Mouse (Mus musculus) neural tube, embryonic 11.5 days (tissue): Measurements from ENCODE around the gene Auts2. TPM values are rescaled to one million over a fixed set of nuclear protein-coding genes. Genes with fewer than 3 reads are reported as not detected.

Source experiments
- ATAC-seq: fragments of 200-750 bp; cut with Nextera tagmentation; 2 replicates; pipeline ENCODE4 v1.8.0; 2017; ENCODE audit warnings: moderate number of reproducible peaks, mild to moderate bottlenecking, moderate TSS enrichment, moderate library complexity; ENCODE audit not compliant: insufficient read depth, low FRiP score, low TSS enrichment
- DNase-seq: peaks from one replicate; pipeline ENCODE4 v3.0.0-alpha.2; 2015; ENCODE audit warnings: low spot score
- H3K27ac ChIP-seq: fragments of 300-500 bp; sonication (generic); 2 replicates; pipeline ENCODE4 v1.5.1; 2014; ENCODE audit warnings: low read depth, mild to moderate bottlenecking, low read length
- H3K27me3 ChIP-seq: fragments of 300-500 bp; sonication (generic); 2 replicates; pipeline ENCODE4 v1.6.1; 2014; ENCODE audit warnings: mild to moderate bottlenecking, low read length, mixed read lengths; ENCODE audit not compliant: control insufficient read depth, insufficient read depth
- H3K36me3 ChIP-seq: fragments of 300-500 bp; sonication (generic); 2 replicates; pipeline ENCODE4 v1.6.1; 2014; ENCODE audit warnings: mild to moderate bottlenecking, low read length, moderate library complexity, mixed read lengths; ENCODE audit not compliant: control insufficient read depth, insufficient read depth
- H3K4me1 ChIP-seq: fragments of 300-500 bp; sonication (generic); 2 replicates; pipeline ENCODE4 v1.6.1; 2014; ENCODE audit warnings: low read length, mixed read lengths; ENCODE audit not compliant: control insufficient read depth, insufficient read depth
- H3K4me2 ChIP-seq: fragments of 300-500 bp; sonication (generic); 2 replicates; pipeline ENCODE4 v1.6.1; 2014; ENCODE audit warnings: low read depth, mild to moderate bottlenecking, moderate library complexity
- H3K4me3 ChIP-seq: fragments of 300-500 bp; sonication (generic); 2 replicates; pipeline ENCODE4 v1.5.1; 2014; ENCODE audit warnings: low read depth, low read length
- H3K9ac ChIP-seq: fragments of 300-500 bp; sonication (generic); 2 replicates; pipeline ENCODE4 v1.6.1; 2014; ENCODE audit warnings: mild to moderate bottlenecking, low read length
- H3K9me3 ChIP-seq: fragments of 300-500 bp; sonication (generic); 2 replicates; pipeline ENCODE4 v1.6.1; 2016; ENCODE audit warnings: low read length; ENCODE audit not compliant: control insufficient read depth
- WGBS: fragments of 180-500 bp; shearing (Covaris S2); extraction: QIAGEN DNeasy Blood & Tissue Kit; methylation state at CpG from one replicate; pipeline ENCODE4 v1.1.7; 2014; 5-methylcytosine and 5-hydroxymethylcytosine counted together
- polyA plus RNA-seq: library from polyadenylated mRNA; unstranded; fragments of >200 nt; fragmentation: Nextera tagmentation; extraction: Ambion mirVana; gene quantifications from 2 replicates; pipeline ENCODE4 v1.2.1, GENCODE M21; 2014

Auts2 gene
- polyA plus RNA-seq, 1 experiment from 2014 or later, result 45.0 TPM

GRCm38 (mm10) chr5:132052637-132053036 is 490.5 kb downstream of the Auts2 start:
- no peak overlapping the region for H3K4me2 ChIP-seq
- no peaks in the 10 kb centered on the region for H3K36me3 ChIP-seq
- WGBS, result 75% methylated on average over 13 of the region's 13 CpGs
- DNase-seq (no peak), ATAC-seq (no peak)
- H3K27me3 ChIP-seq, result no peaks in the 10 kb centered on the region
- no peaks in the 10 kb centered on the region for H3K9me3 ChIP-seq
- no peak overlapping the region for H3K27ac ChIP-seq
- no peak overlapping the region for H3K9ac ChIP-seq
- H3K4me3 ChIP-seq, result no peak overlapping the region
- no peaks in the 10 kb centered on the region for H3K4me1 ChIP-seq

GRCm38 (mm10) chr5:132039584-132039983 is 503.6 kb downstream of the Auts2 start:
- ATAC-seq, result no peak

GRCm38 (mm10) chr5:132033491-132034350 is 509.4 kb downstream of the Auts2 start:
- no peak overlapping the region for H3K4me2 ChIP-seq
- peak; percentile 24 for DNase-seq

More at GRCm38 (mm10) chr5:132039584-132039983, 503.6 kb downstream of the Auts2 start:
- Histone ChIP-seq H3K27me3 (no peaks in the 10 kb centered on the region), H3K9ac (no peak overlapping the region), H3K4me3 (no peak overlapping the region), H3K27ac (no peak overlapping the region), H3K4me2 (no peak overlapping the region), H3K9me3 (no peaks in the 10 kb centered on the region), H3K4me1 (no peaks in the 10 kb centered on the region), H3K36me3 (no peaks in the 10 kb centered on the region)
- 93% methylated on average over 6 of the region's 6 CpGs for WGBS
- DNase-seq, result no peak

GRCm38 (mm10) chr5:132030941-132031531 is 512.1 kb downstream of the Auts2 start:
- Histone ChIP-seq H3K4me1 (no peaks in the 10 kb centered on the region), H3K9ac (no peak overlapping the region), H3K27ac (no peak overlapping the region), H3K36me3 (no peaks in the 10 kb centered on the region), H3K4me3 (no peak overlapping the region), H3K27me3 (no peaks in the 10 kb centered on the region), H3K4me2 (no peak overlapping the region), H3K9me3 (no peaks in the 10 kb centered on the region)
- ATAC-seq (no peak), DNase-seq (no peak)
- 71% methylated on average over 15 of the region's 15 CpGs for WGBS

More at GRCm38 (mm10) chr5:132033491-132034350, 509.4 kb downstream of the Auts2 start:
- Histone ChIP-seq H3K4me1 (no peaks in the 10 kb centered on the region), H3K9me3 (no peaks in the 10 kb centered on the region), H3K4me3 (no peak overlapping the region), H3K27ac (no peak overlapping the region), H3K9ac (no peak overlapping the region), H3K27me3 (no peaks in the 10 kb centered on the region), H3K36me3 (no peaks in the 10 kb centered on the region)
- WGBS, result 75% methylated on average over 15 of the region's 15 CpGs
- ATAC-seq, result no peak

DNA sequence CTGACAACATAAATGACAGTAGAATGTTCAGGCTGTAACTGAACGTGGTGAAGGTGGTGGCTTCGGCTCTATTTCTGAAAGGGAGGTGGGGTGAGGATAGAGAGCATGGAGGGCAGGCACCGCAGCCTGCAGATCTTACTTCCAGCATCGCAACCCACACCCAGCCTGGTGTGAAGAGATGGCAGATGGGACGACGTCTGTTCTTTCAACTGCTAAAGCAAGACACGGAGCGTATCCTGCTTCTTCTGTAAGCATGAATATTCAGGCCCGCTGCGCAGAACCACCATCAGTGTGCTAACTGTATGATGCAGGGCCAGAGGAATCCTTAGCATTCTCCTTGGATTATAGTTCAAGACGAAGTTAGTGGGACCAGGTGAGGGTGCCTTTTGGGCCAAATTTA is 513.5 kb downstream of the Auts2 start:
- Histone ChIP-seq H3K27ac (no peak overlapping the region), H3K4me1 (no peaks in the 10 kb centered on the region), H3K9ac (no peak overlapping the region), H3K27me3 (no peaks in the 10 kb centered on the region), H3K4me3 (no peak overlapping the region), H3K9me3 (no peaks in the 10 kb centered on the region), H3K4me2 (no peak overlapping the region), H3K36me3 (no peaks in the 10 kb centered on the region)
- ATAC-seq, result no peak
- WGBS, result 79% methylated on average over 11 of the region's 11 CpGs
- DNase-seq, result no peak

DNA sequence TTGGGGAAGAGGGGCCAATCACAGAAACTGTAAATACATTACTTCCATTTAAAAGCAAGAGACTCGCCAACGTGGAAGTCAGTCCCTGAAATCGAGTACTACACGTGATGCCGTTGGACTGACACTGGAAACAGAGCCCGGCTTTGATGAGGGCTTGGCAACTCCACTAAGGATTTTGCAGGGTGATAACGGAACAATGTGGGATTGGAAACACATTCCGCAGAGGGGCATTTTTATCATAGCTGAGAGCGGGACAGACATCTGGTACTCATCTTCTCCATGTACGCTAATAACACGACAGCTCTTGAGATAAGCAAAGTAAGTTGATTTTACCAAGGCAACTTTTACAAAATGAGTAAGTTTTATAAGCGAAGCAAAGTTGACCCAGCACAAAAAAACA is 514.1 kb downstream of the Auts2 start:
- H3K36me3 ChIP-seq, result no peaks in the 10 kb centered on the region
- H3K4me2 ChIP-seq, result no peak overlapping the region
- no peak overlapping the region for H3K4me3 ChIP-seq
- no peak overlapping the region for H3K27ac ChIP-seq
- no peaks in the 10 kb centered on the region for H3K4me1 ChIP-seq
- no peaks in the 10 kb centered on the region for H3K27me3 ChIP-seq
- H3K9me3 ChIP-seq, result no peaks in the 10 kb centered on the region
- no peak overlapping the region for H3K9ac ChIP-seq
- WGBS, result 77% methylated on average over 12 of the region's 12 CpGs
- ATAC-seq (no peak), DNase-seq (no peak)

DNA sequence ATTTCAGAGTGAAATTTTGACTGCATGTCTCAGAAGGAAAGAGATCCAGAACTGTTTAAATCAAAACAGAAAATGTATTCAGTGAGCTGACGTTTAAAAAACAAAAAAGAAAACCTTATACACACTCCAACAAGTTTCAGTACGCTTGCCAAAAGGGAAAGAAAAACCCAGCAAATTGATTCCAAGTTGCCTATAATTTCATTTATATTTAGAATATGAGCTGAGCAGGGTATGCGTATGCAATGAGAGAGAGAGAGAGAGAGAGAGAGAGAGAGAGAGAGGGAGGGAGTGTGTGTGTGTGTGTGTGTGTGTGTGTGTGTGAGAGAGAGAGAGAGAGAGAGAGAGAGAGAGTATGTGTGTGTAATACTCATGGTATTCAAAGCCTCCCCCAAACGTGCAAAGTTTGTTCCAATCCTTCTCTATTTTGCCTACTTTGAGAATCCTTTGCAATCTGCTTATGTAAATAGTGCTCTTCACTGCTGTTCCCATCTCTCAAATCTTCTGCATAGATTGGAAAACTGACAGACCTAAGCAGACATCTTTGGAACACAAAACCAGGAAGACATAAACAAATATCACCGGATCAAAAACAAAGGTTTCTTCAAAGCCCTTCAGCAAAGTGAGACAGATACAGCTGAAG is 515.2 kb downstream of the Auts2 start:
- Histone ChIP-seq H3K4me2 (no peak overlapping the region), H3K27me3 (no peaks in the 10 kb centered on the region), H3K9ac (no peak overlapping the region), H3K4me3 (no peak overlapping the region), H3K9me3 (no peaks in the 10 kb centered on the region), H3K4me1 (no peaks in the 10 kb centered on the region), H3K36me3 (no peaks in the 10 kb centered on the region), H3K27ac (no peak overlapping the region)
- no peak for DNase-seq
- WGBS, result 84% methylated on average over 5 of the region's 5 CpGs
- no peak for ATAC-seq

DNA sequence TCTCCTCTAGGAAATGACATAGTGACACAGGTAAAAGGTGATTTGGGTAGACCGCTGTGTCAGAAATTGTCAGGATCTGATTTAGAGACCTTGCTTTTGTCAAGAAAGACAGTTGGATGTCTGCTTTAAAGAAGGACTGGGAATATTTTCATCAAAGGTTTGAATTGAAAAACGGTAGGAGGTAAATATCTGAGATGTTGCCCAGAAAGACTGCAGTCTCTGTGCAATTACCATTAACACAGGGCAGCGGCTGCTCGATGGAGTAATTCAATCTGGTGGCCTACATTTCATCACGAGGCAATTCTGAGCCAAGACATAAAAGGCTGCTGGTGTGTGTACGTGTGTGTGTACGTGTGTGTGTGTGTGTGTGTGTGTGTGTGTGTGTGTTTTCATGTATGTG is 529.8 kb downstream of the Auts2 start:
- no peak overlapping the region for H3K4me3 ChIP-seq
- WGBS, result 81% methylated on average over 7 of the region's 7 CpGs
- H3K36me3 ChIP-seq, result no peaks in the 10 kb centered on the region
- no peak overlapping the region for H3K27ac ChIP-seq
- H3K9ac ChIP-seq, result no peak overlapping the region
- no peak overlapping the region for H3K4me2 ChIP-seq
- DNase-seq, result no peak
- H3K9me3 ChIP-seq, result no peaks in the 10 kb centered on the region
- H3K27me3 ChIP-seq, result no peaks in the 10 kb centered on the region
- ATAC-seq, result no peak
- no peaks in the 10 kb centered on the region for H3K4me1 ChIP-seq
